Mouse (Mus musculus): ENCODE measurements at regions not wholly inside any gene's neighbourhood (a gene's known extent, or its start where the extent isn't known, plus 50 kb on each side); places are given as distances from the start of the nearest gene placed in this dataset.
A peak's percentile ranks its signal among the peaks of the same experiment; 100 is the strongest.

- Histone ChIP-seq H3K27ac (no peak overlapping the region), H3K4me3 (no peak overlapping the region), H3K27me3 (no peaks in the 10 kb centered on the region), H3K4me2 (no peak overlapping the region), H3K9me3 (replicated peaks) (no peaks in the 10 kb centered on the region), H3K36me3 (ENCODE audit: poor library complexity, severe bottlenecking) (no peaks in the 10 kb centered on the region), H3K9ac (no peak overlapping the region), H3K4me1 (peaks cover 31% of the 10 kb centered on the region)
- 3% methylated on average over 7 of the region's 7 CpGs for whole genome bisulfite sequencing
- ATAC-seq = peak; percentile 67
Measured at GRCm38 (mm10) chr10:92097562-92097961, 624.7 kb downstream of the Nedd1 start.

- no peak overlapping the region for H3K27ac ChIP-seq
- peaks cover 33% of the 10 kb centered on the region for H3K4me1 ChIP-seq
- no peaks in the 10 kb centered on the region for H3K9me3 ChIP-seq (replicated peaks)
- no peak overlapping the region for H3K4me3 ChIP-seq
- 44% methylated on average over 4 of the region's 4 CpGs for WGBS
- no peak overlapping the region for H3K9ac ChIP-seq
- H3K27me3 ChIP-seq = no peaks in the 10 kb centered on the region
- ATAC-seq = peak; percentile 78
- H3K36me3 ChIP-seq (ENCODE audit: poor library complexity, severe bottlenecking) = no peaks in the 10 kb centered on the region
- H3K4me2 ChIP-seq = no peak overlapping the region
Measured at GRCm38 (mm10) chr10:92097081-92097480, 625.1 kb downstream of the Nedd1 start.

GRCm38 (mm10) chr10:92091480-92092395 lies 630.5 kb downstream of the Nedd1 start:
- WGBS = 8% methylated on average over 9 of the region's 9 CpGs
- H3K27ac ChIP-seq = peak overlapping the region; percentile 52
- no peak overlapping the region for H3K9ac ChIP-seq
- H3K27me3 ChIP-seq = no peaks in the 10 kb centered on the region
- no peak overlapping the region for H3K4me3 ChIP-seq
- H3K36me3 ChIP-seq (ENCODE audit: poor library complexity, severe bottlenecking) = no peaks in the 10 kb centered on the region
- peaks cover 29% of the 10 kb centered on the region for H3K4me1 ChIP-seq
- H3K4me2 ChIP-seq = no peak overlapping the region
- ATAC-seq = peak; percentile 65
- H3K9me3 ChIP-seq (replicated peaks) = no peaks in the 10 kb centered on the region

GRCm38 (mm10) chr10:92082111-92082510 lies 640.1 kb downstream of the Nedd1 start:
- Histone ChIP-seq H3K4me1 (peaks cover 18% of the 10 kb centered on the region), H3K4me3 (no peak overlapping the region), H3K27me3 (no peaks in the 10 kb centered on the region), H3K9me3 (replicated peaks) (no peaks in the 10 kb centered on the region), H3K9ac (no peak overlapping the region), H3K27ac (no peak overlapping the region), H3K4me2 (no peak overlapping the region), H3K36me3 (ENCODE audit: poor library complexity, severe bottlenecking) (peaks cover 18% of the 10 kb centered on the region)
- WGBS = 82% methylated on average over 4 of the region's 4 CpGs
- no peak for ATAC-seq

- no peak for ATAC-seq
- peaks cover 27% of the 10 kb centered on the region for H3K4me1 ChIP-seq
Measured at GRCm38 (mm10) chr10:92081199-92081598, 641.0 kb downstream of the Nedd1 start.

GRCm38 (mm10) chr10:92079421-92079820 lies 642.8 kb downstream of the Nedd1 start:
- Histone ChIP-seq H3K27me3 (no peaks in the 10 kb centered on the region), H3K4me3 (no peak overlapping the region), H3K9me3 (replicated peaks) (no peaks in the 10 kb centered on the region), H3K4me1 (peaks cover 44% of the 10 kb centered on the region), H3K27ac (peak overlapping the region; percentile 38; the same call in 1 of the 2 replicates), H3K4me2 (no peak overlapping the region), H3K36me3 (ENCODE audit: poor library complexity, severe bottlenecking) (peaks cover 18% of the 10 kb centered on the region), H3K9ac (no peak overlapping the region)
- ATAC-seq = no peak
- WGBS = 10% methylated on average over 4 of the region's 4 CpGs

More at GRCm38 (mm10) chr10:92081199-92081598, 641.0 kb downstream of the Nedd1 start:
- WGBS = 5% methylated on average over 1 of the region's 1 CpGs
- no peak overlapping the region for H3K4me2 ChIP-seq
- peaks cover 18% of the 10 kb centered on the region for H3K36me3 ChIP-seq (ENCODE audit: poor library complexity, severe bottlenecking)
- peak overlapping the region; percentile 44; the same call in 1 of the 2 replicates for H3K27ac ChIP-seq
- H3K9me3 ChIP-seq (replicated peaks) = no peaks in the 10 kb centered on the region
- H3K9ac ChIP-seq = no peak overlapping the region
- H3K4me3 ChIP-seq = no peak overlapping the region
- H3K27me3 ChIP-seq = no peaks in the 10 kb centered on the region

GRCm38 (mm10) chr10:92077291-92077690 lies 644.9 kb downstream of the Nedd1 start:
- Histone ChIP-seq H3K9me3 (replicated peaks) (no peaks in the 10 kb centered on the region), H3K4me2 (no peak overlapping the region), H3K36me3 (ENCODE audit: poor library complexity, severe bottlenecking) (peaks cover 5% of the 10 kb centered on the region), H3K4me3 (no peak overlapping the region), H3K27me3 (no peaks in the 10 kb centered on the region), H3K9ac (no peak overlapping the region), H3K4me1 (peaks cover 54% of the 10 kb centered on the region), H3K27ac (peak overlapping the region; percentile 63)
- WGBS = 31% methylated on average over 3 of the region's 3 CpGs
- ATAC-seq = 0 out of 2 replicates have a peak, but pooled peaks have one; percentile 38

GRCm38 (mm10) chr10:92076754-92077153 lies 645.5 kb downstream of the Nedd1 start:
- Histone ChIP-seq H3K27me3 (no peaks in the 10 kb centered on the region), H3K36me3 (ENCODE audit: poor library complexity, severe bottlenecking) (no peaks in the 10 kb centered on the region; the same call in 1 of the 2 replicates), H3K9ac (no peak overlapping the region), H3K27ac (peak overlapping the region; percentile 63), H3K4me2 (no peak overlapping the region), H3K4me3 (no peak overlapping the region), H3K9me3 (replicated peaks) (no peaks in the 10 kb centered on the region), H3K4me1 (peaks cover 54% of the 10 kb centered on the region)
- 13% methylated on average over 3 of the region's 3 CpGs for WGBS
- peak; percentile 55; the same call in 1 of the 2 replicates for ATAC-seq

- Histone ChIP-seq H3K27ac (peak overlapping the region; percentile 63), H3K4me2 (no peak overlapping the region), H3K36me3 (ENCODE audit: poor library complexity, severe bottlenecking) (no peaks in the 10 kb centered on the region), H3K4me1 (peaks cover 46% of the 10 kb centered on the region), H3K9ac (no peak overlapping the region), H3K9me3 (replicated peaks) (no peaks in the 10 kb centered on the region), H3K27me3 (no peaks in the 10 kb centered on the region), H3K4me3 (no peak overlapping the region)
- ATAC-seq = 0 out of 2 replicates have a peak, but pooled peaks have one; percentile 40
- 4% methylated on average over 8 of the region's 8 CpGs for WGBS
Measured at GRCm38 (mm10) chr10:92075469-92075868, 646.8 kb downstream of the Nedd1 start.

GRCm38 (mm10) chr10:92074698-92075394 lies 647.4 kb downstream of the Nedd1 start:
- Histone ChIP-seq H3K27ac (peak overlapping the region; percentile 63), H3K4me1 (peaks cover 41% of the 10 kb centered on the region), H3K4me2 (no peak overlapping the region), H3K9ac (no peak overlapping the region), H3K4me3 (no peak overlapping the region), H3K9me3 (replicated peaks) (no peaks in the 10 kb centered on the region), H3K27me3 (no peaks in the 10 kb centered on the region), H3K36me3 (ENCODE audit: poor library complexity, severe bottlenecking) (no peaks in the 10 kb centered on the region)
- ATAC-seq = peak; percentile 52; the same call in 1 of the 2 replicates
- WGBS = 60% methylated on average over 11 of the region's 11 CpGs

GRCm38 (mm10) chr10:92073873-92074390 lies 648.3 kb downstream of the Nedd1 start:
- Histone ChIP-seq H3K27ac (peak overlapping the region; percentile 63; the same call in 1 of the 2 replicates), H3K4me2 (no peak overlapping the region), H3K4me1 (peaks cover 41% of the 10 kb centered on the region), H3K36me3 (ENCODE audit: poor library complexity, severe bottlenecking) (no peaks in the 10 kb centered on the region), H3K4me3 (no peak overlapping the region), H3K9ac (no peak overlapping the region), H3K27me3 (no peaks in the 10 kb centered on the region), H3K9me3 (replicated peaks) (no peaks in the 10 kb centered on the region)
- ATAC-seq = no peak
- 18% methylated on average over 5 of the region's 5 CpGs for WGBS

GRCm38 (mm10) chr10:92044783-92045182 lies 677.4 kb downstream of the Nedd1 start:
- Histone ChIP-seq H3K4me1 (peaks cover 10% of the 10 kb centered on the region), H3K36me3 (ENCODE audit: poor library complexity, severe bottlenecking) (no peaks in the 10 kb centered on the region), H3K4me3 (no peak overlapping the region), H3K27ac (no peak overlapping the region), H3K9me3 (replicated peaks) (no peaks in the 10 kb centered on the region), H3K4me2 (no peak overlapping the region), H3K9ac (no peak overlapping the region), H3K27me3 (no peaks in the 10 kb centered on the region)
- ATAC-seq = no peak

Measured in forebrain, embryonic 13.5 days (tissue).